8 mouse cellular contexts compared by ENCODE assay signal in the genomic region with DNA sequence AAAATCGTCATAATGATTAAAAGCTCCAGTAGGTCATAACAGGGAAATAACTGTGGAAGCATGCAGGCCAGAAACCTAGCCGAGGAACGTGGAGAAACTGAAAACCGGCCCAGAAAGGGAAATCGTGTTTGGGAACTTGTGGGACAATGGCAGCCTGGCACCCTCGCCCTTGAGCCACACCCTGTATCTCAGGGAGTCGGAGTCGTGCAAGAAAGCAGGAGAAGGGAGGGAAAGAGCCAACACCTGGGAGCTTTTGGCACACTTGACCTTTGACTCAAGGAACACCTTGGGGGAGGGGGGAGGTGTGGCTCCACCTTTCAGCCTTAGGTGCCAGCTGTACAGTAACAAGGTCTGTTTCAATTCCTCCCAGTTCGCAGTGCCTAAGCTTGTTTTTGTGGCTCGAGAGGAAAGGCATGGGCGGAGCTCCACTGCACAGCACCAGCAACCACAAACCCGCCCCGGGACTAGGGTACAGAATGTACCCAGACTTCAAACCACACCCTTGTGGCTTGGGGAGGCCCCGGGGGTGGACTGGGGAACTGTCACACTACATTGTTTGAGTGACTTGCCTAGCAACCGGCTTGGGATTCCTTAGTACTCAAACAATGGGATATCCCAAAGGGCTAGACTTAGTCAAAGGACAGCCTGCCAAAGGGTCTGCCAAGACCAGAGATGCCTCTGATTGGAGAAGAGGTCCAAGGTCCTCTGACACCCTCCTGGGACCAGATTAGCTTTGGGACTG. TPM values are rescaled to one million over a fixed set of nuclear protein-coding genes. Genes with fewer than 3 reads are reported as not detected.
A peak's percentile ranks its signal among the peaks of the same experiment; 100 is the strongest.
DNase-seq lines count a peak whose midpoint lies in the region; ATAC-seq lines count a peak whose summit lies in the region.

No protein-coding gene starts in this region.

- H3K9me3 ChIP-seq in heart, embryonic 15.5 days (replicated peaks): no peaks in the 10 kb centered on the region
- H3K9me3 ChIP-seq in midbrain, embryonic 13.5 days: no peaks in the 10 kb centered on the region

- H3K27ac ChIP-seq in heart, embryonic 15.5 days: no peak overlapping the region
- H3K27ac ChIP-seq in midbrain, embryonic 13.5 days: no peak overlapping the region

- H3K36me3 ChIP-seq in heart, embryonic 15.5 days: no peaks in the 10 kb centered on the region
- no peaks in the 10 kb centered on the region for H3K36me3 ChIP-seq in midbrain, embryonic 13.5 days

- H3K27me3 ChIP-seq in heart, embryonic 15.5 days: no peaks in the 10 kb centered on the region
- peaks cover 42% of the 10 kb centered on the region for H3K27me3 ChIP-seq in midbrain, embryonic 13.5 days

- no peak overlapping the region for H3K4me2 ChIP-seq in heart, embryonic 15.5 days
- H3K4me2 ChIP-seq in midbrain, embryonic 13.5 days (replicated peaks): no peak overlapping the region

- 55% methylated on average over 15 of the region's 15 CpGs for WGBS in heart, embryonic 15.5 days
- WGBS in midbrain, embryonic 13.5 days: 52% methylated on average over 15 of the region's 15 CpGs

- H3K9ac ChIP-seq in heart, embryonic 15.5 days: no peak overlapping the region
- no peak overlapping the region for H3K9ac ChIP-seq in midbrain, embryonic 13.5 days (replicated peaks)

- no peak overlapping the region for H3K4me3 ChIP-seq in heart, embryonic 15.5 days
- no peak overlapping the region for H3K4me3 ChIP-seq in midbrain, embryonic 13.5 days (replicated peaks)

- peaks cover 10% of the 10 kb centered on the region for H3K4me1 ChIP-seq in heart, embryonic 15.5 days (replicated peaks)
- no peaks in the 10 kb centered on the region for H3K4me1 ChIP-seq in midbrain, embryonic 13.5 days (replicated peaks)

- DNase-seq in right cerebral cortex, adult 18-20 months: peak; percentile 20
- no peak for DNase-seq in right cerebral cortex, postnatal 4 days
- DNase-seq in adrenal gland, postnatal 25 days: peak; percentile 27
- peak; percentile 73 to 90 for DNase-seq in kidney, postnatal 36 days
- DNase-seq in thymus, postnatal 10 days (ENCODE audit: low spot score in 2 of 2): peak; percentile 80 to 84
- no peak for DNase-seq in left cerebral cortex, adult 11 months (ENCODE audit: low spot score)

- peak; percentile 68; the same call in 1 of the 2 replicates for ATAC-seq in heart, embryonic 15.5 days (replicated peaks; ENCODE audit: insufficient number of reproducible peaks, insufficient read depth, low FRiP score, low read depth)
- peak; percentile 78 for ATAC-seq in midbrain, embryonic 13.5 days

RNA-seq across cellular contexts. Expression of a gene that starts 49.3 kb away (rescaled TPM):
- total RNA-seq in adrenal gland, postnatal 25 days (2021): 16.2 and 18.5 TPM in 2 replicates
- polyA plus RNA-seq in heart, embryonic 15.5 days (2015; fragmentation: Nextera tagmentation; extraction: Ambion mirVana): 44.7 and 49.1 TPM in 2 replicates
- 64.2 and 66.4 TPM in 2 replicates for polyA plus RNA-seq in midbrain, embryonic 13.5 days (2015; fragmentation: Nextera tagmentation; extraction: Ambion mirVana)

Comparison
In these comparisons a context has a peak if more than half of its experiments do, and no peak if none do; other contexts are left out.
1. DNase-seq: peak in right cerebral cortex, adult 18-20 months (single experiment), adrenal gland, postnatal 25 days (single experiment), kidney, postnatal 36 days (2 of 2) and thymus, postnatal 10 days (2 of 2); none in right cerebral cortex, postnatal 4 days (single experiment) and left cerebral cortex, adult 11 months (single experiment).